ENCODE assay signal across 11 mouse cellular contexts in genomic region chr10:116727702-116728298, GRCm38 (mm10).
DNase-seq lines count a peak whose midpoint lies in the region; ATAC-seq and TF ChIP-seq lines count a peak whose summit lies in the region.
"Had no signal": no experiment of that assay in that cellular context is flagged by ENCODE, and none has a peak within 500 bp of the region (broad histone marks: within the 10 kb centered on the region; RNA-seq: fewer than 3 reads in every experiment).

No protein-coding gene starts in this region.

- TF ChIP-seq EP300 in liver, postnatal 0 days (IDR thresholded peaks at IDR 0.05; ENCODE audit: low read depth), result no peak

- H3K36me3 ChIP-seq in heart, embryonic 12.5 days, result no peaks in the 10 kb centered on the region
- H3K36me3 ChIP-seq in ES-E14 (ENCODE audit: control insufficient read depth, insufficient read depth, low read length, poor library complexity, severe bottlenecking), result no peaks in the 10 kb centered on the region
- H3K36me3 ChIP-seq in hindbrain, embryonic 10.5 days, result no peaks in the 10 kb centered on the region
- no peaks in the 10 kb centered on the region for H3K36me3 ChIP-seq in liver, postnatal 0 days (replicated peaks; ENCODE audit: insufficient read depth, low read length)
- no peaks in the 10 kb centered on the region for H3K36me3 ChIP-seq in thymus, adult 2 months (ENCODE audit: control insufficient read depth, insufficient read depth, low read length)

- peaks cover 15% of the 10 kb centered on the region for H3K4me1 ChIP-seq in heart, embryonic 12.5 days (replicated peaks)
- peaks cover 0 to 10% of the 10 kb centered on the region in 2 experiments; a peak in 1 of 4 replicates for H3K4me1 ChIP-seq in ES-E14 (ENCODE audit: control insufficient read depth in 2 of 2, insufficient read depth in 2 of 2, low read length in 2 of 2, poor library complexity in 1 of 2)
- H3K4me1 ChIP-seq in hindbrain, embryonic 10.5 days (replicated peaks), result peaks cover 11% of the 10 kb centered on the region
- no peaks in the 10 kb centered on the region; the same call in 1 of the 2 replicates for H3K4me1 ChIP-seq in liver, postnatal 0 days (ENCODE audit: insufficient read depth)
- no peaks in the 10 kb centered on the region for H3K4me1 ChIP-seq in thymus, adult 2 months (replicated peaks; ENCODE audit: control insufficient read depth, insufficient read depth, low read length)

- no peak for ATAC-seq in heart, embryonic 12.5 days (ENCODE audit: insufficient number of reproducible peaks, low FRiP score)
- ATAC-seq in liver, postnatal 0 days, result no peak
- ATAC-seq: CD4-positive, CD25-positive, alpha-beta regulatory T cell, adult 4 months had no signal

- no peak for TF ChIP-seq POLR2A in thymus, adult 2 months (IDR thresholded peaks at IDR 0.05; ENCODE audit: control insufficient read depth, extremely low read depth, insufficient read depth, low read length, poor library complexity)

- H3K27me3 ChIP-seq in heart, embryonic 12.5 days (replicated peaks), result no peaks in the 10 kb centered on the region
- peaks cover 3% of the 10 kb centered on the region; the same call in 1 of the 2 replicates for H3K27me3 ChIP-seq in hindbrain, embryonic 10.5 days (ENCODE audit: insufficient read depth, poor library complexity, severe bottlenecking)
- H3K27me3 ChIP-seq in liver, postnatal 0 days (ENCODE audit: insufficient read depth, low read length), result no peaks in the 10 kb centered on the region
- no peaks in the 10 kb centered on the region; the same call in 1 of the 2 replicates for H3K27me3 ChIP-seq in thymus, adult 2 months (ENCODE audit: control insufficient read depth, insufficient read depth, low read length)

- DNase-seq in heart, postnatal 4 days, result no peak
- no peak for DNase-seq in ES-E14 (ENCODE audit: low read depth, low spot score)
- DNase-seq in hindbrain, embryonic 10.5 days (ENCODE audit: low spot score), result peak; percentile 24
- no peak for DNase-seq in liver, postnatal 0 days
- DNase-seq in urinary bladder, postnatal 10 days (ENCODE audit: low spot score), result no peak
- DNase-seq in adrenal gland, postnatal 4 days (ENCODE audit: low spot score in 2 of 2), result no peak
- no peak for DNase-seq in thymus, adult 2 months
- DNase-seq: spleen, adult 18-20 months had no signal

- peak overlapping the region; percentile 17 for H3K9ac ChIP-seq in heart, embryonic 12.5 days
- H3K9ac ChIP-seq in ES-E14 (ENCODE audit: insufficient read depth, low read depth, low read length, poor library complexity, severe bottlenecking), result peak overlapping the region; percentile 26; the same call in 1 of the 2 replicates
- H3K9ac ChIP-seq in liver, postnatal 0 days (replicated peaks), result no peak overlapping the region

- no peaks in the 10 kb centered on the region for H3K9me3 ChIP-seq in heart, embryonic 12.5 days (replicated peaks)
- H3K9me3 ChIP-seq in ES-E14 (ENCODE audit: control insufficient read depth, insufficient read depth, low read depth, low read length), result no peaks in the 10 kb centered on the region
- no peaks in the 10 kb centered on the region for H3K9me3 ChIP-seq in hindbrain, embryonic 10.5 days
- no peaks in the 10 kb centered on the region for H3K9me3 ChIP-seq in liver, postnatal 0 days (ENCODE audit: low read length)

- peak overlapping the region; percentile 63 for H3K4me2 ChIP-seq in heart, embryonic 12.5 days
- peak overlapping the region; percentile 45 for H3K4me2 ChIP-seq in liver, postnatal 0 days (ENCODE audit: low read depth, low read length)

- peak overlapping the region; percentile 29 for H3K4me3 ChIP-seq in heart, embryonic 12.5 days
- H3K4me3 ChIP-seq in ES-E14 (ENCODE audit: insufficient read depth in 1 of 2, low read depth in 1 of 2, low read length in 2 of 2, poor library complexity in 1 of 2, severe bottlenecking in 1 of 2), result peak overlapping the region; percentile 33 to 57; a peak in 2 of 4 replicates
- peak overlapping the region; percentile 22; the same call in 1 of the 2 replicates for H3K4me3 ChIP-seq in hindbrain, embryonic 10.5 days
- 0 out of 2 replicates have a peak overlapping the region, but pooled peaks have one; percentile 8 for H3K4me3 ChIP-seq in liver, postnatal 0 days (ENCODE audit: low read depth, low read length)
- H3K4me3 ChIP-seq in thymus, adult 2 months (ENCODE audit: control insufficient read depth, insufficient read depth, low read length), result no peak overlapping the region
- H3K4me3 ChIP-seq: myocyte had no signal

- TF ChIP-seq CTCF in liver, postnatal 0 days (IDR thresholded peaks at IDR 0.05; ENCODE audit: low read depth), result no peak
- TF ChIP-seq CTCF in thymus, adult 2 months (IDR thresholded peaks at IDR 0.05; ENCODE audit: borderline replicate concordance, control insufficient read depth, extremely low read depth, insufficient read depth, low read length, poor library complexity), result no peak

- 12% methylated on average over 14 of the region's 14 CpGs for WGBS in heart, embryonic 12.5 days
- 27% methylated on average over 14 of the region's 14 CpGs for WGBS in hindbrain, embryonic 10.5 days
- 35% methylated on average over 14 of the region's 14 CpGs for WGBS in liver, postnatal 0 days (ENCODE audit: insufficient replicate concordance)
- 56% methylated on average over 14 of the region's 14 CpGs for WGBS in thymus, adult 2 months

- in situ Hi-C loops in ES-E14 (cut with MboI; ENCODE audit: low sequenced_read_pairs in 2 of 2, unreplicated experiment in 2 of 2), result no loop called here

- peak overlapping the region; percentile 42; the same call in 1 of the 2 replicates for H3K27ac ChIP-seq in heart, embryonic 12.5 days (ENCODE audit: poor library complexity, severe bottlenecking)
- no peak overlapping the region for H3K27ac ChIP-seq in ES-E14 (ENCODE audit: insufficient read depth, low read depth, low read length, poor library complexity, severe bottlenecking)
- H3K27ac ChIP-seq in hindbrain, embryonic 10.5 days, result peak overlapping the region; percentile 57
- no peak overlapping the region for H3K27ac ChIP-seq in liver, postnatal 0 days (ENCODE audit: low read depth)
- H3K27ac ChIP-seq in thymus, adult 2 months (ENCODE audit: control insufficient read depth, insufficient read depth, low read length), result no peak overlapping the region

TF ChIP-seq in ES-E14, 5 proteins besides CTCF, POLR2A, EP300 and RAD21:
- TF ChIP-seq MAFK (IDR thresholded peaks at IDR 0.05; ENCODE audit: insufficient read depth, low read depth, low read length) (0 out of 2 replicates have a peak, but pooled peaks have one; percentile 38), ZC3H11A (IDR thresholded peaks at IDR 0.05; ENCODE audit: borderline replicate concordance, low read depth, low read length) (no peak)

Comparison
In these comparisons a context has a peak if more than half of its experiments do, and no peak if none do; other contexts are left out.
1. H3K27ac ChIP-seq: peak in heart, embryonic 12.5 days (single experiment) and hindbrain, embryonic 10.5 days (single experiment); none in ES-E14 (single experiment), liver, postnatal 0 days (single experiment) and thymus, adult 2 months (single experiment).